Mouse (Mus musculus) midbrain, embryonic 12.5 days (tissue): ENCODE data around the gene Tgm2. TPM values are rescaled to one million over a fixed set of nuclear protein-coding genes. Genes with fewer than 3 reads are reported as not detected.
A peak's percentile ranks its signal among the peaks of the same experiment; 100 is the strongest.

Source experiments
- ATAC-seq: fragments of 200-750 bp; cut with Nextera tagmentation; 2 replicates; pipeline ENCODE4 v1.8.0; 2017; ENCODE audit warnings: low read depth, moderate TSS enrichment, moderate library complexity; ENCODE audit not compliant: low FRiP score
- H3K27ac ChIP-seq: fragments of 300-500 bp; sonication (generic); replicated peaks from 2 replicates; pipeline ENCODE4 v1.5.1; 2016; ENCODE audit warnings: mild to moderate bottlenecking
- H3K27me3 ChIP-seq: fragments of 300-500 bp; sonication (generic); 2 replicates; pipeline ENCODE4 v1.6.1; 2016; ENCODE audit warnings: mild to moderate bottlenecking
- H3K36me3 ChIP-seq: fragments of 300-500 bp; sonication (generic); 2 replicates; pipeline ENCODE4 v1.6.1; 2016
- H3K4me1 ChIP-seq: fragments of 300-500 bp; sonication (generic); 2 replicates; pipeline ENCODE4 v1.6.1; 2016
- H3K4me2 ChIP-seq: fragments of 300-500 bp; sonication (generic); replicated peaks from 2 replicates; pipeline ENCODE4 v1.6.1; 2016; ENCODE audit warnings: mild to moderate bottlenecking, moderate library complexity
- H3K4me3 ChIP-seq: fragments of 300-500 bp; sonication (generic); 2 replicates; pipeline ENCODE4 v1.5.1; 2016; ENCODE audit warnings: mild to moderate bottlenecking
- H3K9ac ChIP-seq: fragments of 300-500 bp; sonication (generic); replicated peaks from 2 replicates; pipeline ENCODE4 v1.6.1; 2016; ENCODE audit warnings: mild to moderate bottlenecking, moderate library complexity
- H3K9me3 ChIP-seq: fragments of 300-500 bp; sonication (generic); 2 replicates; pipeline ENCODE4 v1.6.1; 2016; ENCODE audit warnings: mild to moderate bottlenecking
- WGBS: fragments of 180-500 bp; shearing (Covaris S2); methylation state at CpG from one replicate; pipeline ENCODE4 v1.1.7; 2016; 5-methylcytosine and 5-hydroxymethylcytosine counted together
- polyA plus RNA-seq: library from polyadenylated mRNA; unstranded; fragments of >200 nt; fragmentation: Nextera tagmentation; extraction: Ambion mirVana; gene quantifications from 2 replicates; pipeline ENCODE4 v1.2.1, GENCODE M21; 2016

Tgm2 gene
- polyA plus RNA-seq, 1 experiment from 2014 or later, result 16.2 TPM

- Histone ChIP-seq H3K4me1 (peaks cover 15% of the 10 kb centered on the region), H3K27me3 (0 out of 2 replicates have a peak, but pooled peaks cover 4% of the 10 kb centered on the region), H3K9me3 (0 out of 2 replicates have a peak, but pooled peaks cover 4% of the 10 kb centered on the region), H3K4me2 (no peak overlapping the region), H3K36me3 (no peaks in the 10 kb centered on the region), H3K27ac (0 out of 2 replicates have a peak overlapping the region, but pooled peaks have one; percentile 35), H3K4me3 (no peak overlapping the region), H3K9ac (no peak overlapping the region)
- WGBS, result 29% methylated on average over 6 of the region's 6 CpGs
- peak; percentile 90 for ATAC-seq
Measured at GRCm38 (mm10) chr2:158152685-158153309, 6.6 kb upstream of the Tgm2 start.

GRCm38 (mm10) chr2:158151077-158151476 is 4.8 kb upstream of the Tgm2 start:
- no peak overlapping the region for H3K27ac ChIP-seq
- no peak for ATAC-seq
- H3K27me3 ChIP-seq, result peaks cover 6% of the 10 kb centered on the region; the same call in 1 of the 2 replicates
- H3K4me1 ChIP-seq, result peaks cover 20% of the 10 kb centered on the region
- no peak overlapping the region for H3K4me3 ChIP-seq
- no peak overlapping the region for H3K4me2 ChIP-seq
- no peak overlapping the region for H3K9ac ChIP-seq
- no peaks in the 10 kb centered on the region for H3K36me3 ChIP-seq
- H3K9me3 ChIP-seq, result 0 out of 2 replicates have a peak, but pooled peaks cover 4% of the 10 kb centered on the region
- 96% methylated on average over 3 of the region's 3 CpGs for WGBS

DNA sequence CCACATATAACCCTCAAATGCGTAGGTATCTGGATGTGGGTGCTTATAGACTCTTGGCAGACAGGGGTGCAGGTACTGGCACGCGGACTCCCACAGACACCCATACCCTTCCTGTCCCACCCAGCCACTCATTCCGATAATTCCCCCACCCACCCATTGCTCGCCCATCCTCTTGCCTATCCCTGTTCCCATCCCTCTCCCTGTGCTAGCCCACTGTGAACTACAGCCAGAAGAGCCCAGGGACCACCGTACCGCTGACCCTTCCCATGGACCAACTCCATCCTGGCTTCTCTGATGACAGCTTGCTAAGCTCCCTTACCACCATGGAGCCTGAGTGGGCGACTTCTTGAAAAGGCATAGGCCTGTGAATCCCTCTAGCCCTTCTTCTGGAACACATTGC is 735 bp upstream of the Tgm2 start:
- Histone ChIP-seq H3K27me3 (peaks cover 18% of the 10 kb centered on the region), H3K4me1 (peaks cover 13% of the 10 kb centered on the region), H3K4me2 (no peak overlapping the region), H3K27ac (no peak overlapping the region), H3K9me3 (0 out of 2 replicates have a peak, but pooled peaks cover 4% of the 10 kb centered on the region), H3K4me3 (no peak overlapping the region), H3K9ac (no peak overlapping the region), H3K36me3 (no peaks in the 10 kb centered on the region)
- ATAC-seq, result no peak
- 92% methylated on average over 8 of the region's 8 CpGs for WGBS

DNA sequence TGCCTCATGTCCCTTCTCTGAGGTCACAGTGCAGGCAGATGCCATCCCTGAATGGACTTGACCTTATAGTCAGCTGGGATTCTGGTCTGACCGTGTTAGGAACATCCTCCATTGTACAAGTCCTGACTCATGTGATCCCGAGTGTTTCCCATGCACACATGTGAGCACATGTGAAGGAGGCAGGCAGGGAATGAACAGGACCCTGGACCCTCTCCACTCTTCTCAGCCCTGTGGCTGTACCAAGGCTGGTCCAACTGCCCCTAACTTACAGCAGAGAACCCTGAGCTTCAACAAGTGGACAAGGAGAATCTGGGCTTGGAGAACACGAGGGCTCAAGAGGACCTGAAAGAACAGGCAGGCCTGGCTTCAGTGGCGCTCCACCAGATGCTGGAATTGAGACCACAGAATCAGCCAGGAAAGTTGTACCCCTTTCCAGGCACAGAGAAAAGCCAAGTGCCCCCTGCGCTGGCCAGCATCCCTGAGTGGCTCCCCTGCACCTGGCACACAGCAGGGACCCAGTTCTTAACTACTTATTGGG is 639 bp downstream of the Tgm2 start:
- no peaks in the 10 kb centered on the region for H3K36me3 ChIP-seq
- H3K4me3 ChIP-seq, result no peak overlapping the region; the same call in 1 of the 2 replicates
- no peak overlapping the region for H3K9ac ChIP-seq
- no peak overlapping the region for H3K27ac ChIP-seq
- peaks cover 13% of the 10 kb centered on the region for H3K4me1 ChIP-seq
- H3K27me3 ChIP-seq, result peaks cover 18% of the 10 kb centered on the region
- peak overlapping the region; percentile 57 for H3K4me2 ChIP-seq
- H3K9me3 ChIP-seq, result no peaks in the 10 kb centered on the region
- no peak for ATAC-seq
- 74% methylated on average over 5 of the region's 5 CpGs for WGBS

DNA sequence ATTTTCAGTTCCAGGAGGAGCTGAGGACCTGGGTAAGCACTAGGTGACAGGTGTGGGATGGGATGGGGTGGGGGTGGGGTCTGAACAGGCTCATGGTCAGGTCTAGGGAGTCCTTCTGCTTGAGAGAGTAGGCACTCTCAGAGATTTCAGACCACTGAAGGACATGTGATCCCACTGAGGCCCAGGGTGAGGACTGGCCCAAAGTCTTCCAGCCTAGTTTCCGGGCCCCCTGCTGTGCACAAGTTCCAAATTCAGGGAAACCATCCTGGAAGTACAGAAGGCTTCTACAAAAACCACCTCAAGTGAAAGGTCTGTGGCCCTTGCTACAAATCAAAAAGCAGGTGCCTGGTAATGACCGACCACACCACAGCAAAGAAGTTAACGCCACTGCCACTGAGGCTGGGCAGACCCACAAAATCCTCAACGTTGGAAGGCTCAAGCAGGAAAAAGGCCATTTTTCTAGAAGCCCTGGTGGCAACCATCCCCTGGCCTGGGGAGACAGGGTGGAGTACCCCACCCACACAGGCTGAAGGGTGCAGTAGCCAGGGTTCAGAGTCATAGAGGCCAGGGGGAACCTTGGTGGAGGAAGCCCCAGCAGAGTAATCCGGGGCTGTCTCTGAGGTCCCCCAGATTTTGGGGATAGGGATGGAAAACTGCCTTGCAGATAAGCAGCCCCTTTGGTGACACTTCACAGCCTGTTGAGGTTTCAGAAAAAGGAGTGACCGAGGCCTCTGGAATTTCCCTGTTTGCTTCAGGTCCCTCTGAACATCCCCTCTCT is 1.3 kb downstream of the Tgm2 start:
- Histone ChIP-seq H3K4me1 (peaks cover 13% of the 10 kb centered on the region), H3K36me3 (no peaks in the 10 kb centered on the region), H3K9ac (no peak overlapping the region), H3K27ac (no peak overlapping the region), H3K4me2 (no peak overlapping the region), H3K4me3 (no peak overlapping the region), H3K9me3 (no peaks in the 10 kb centered on the region), H3K27me3 (peaks cover 18% of the 10 kb centered on the region)
- WGBS, result 88% methylated on average over 6 of the region's 6 CpGs
- ATAC-seq, result no peak

DNA sequence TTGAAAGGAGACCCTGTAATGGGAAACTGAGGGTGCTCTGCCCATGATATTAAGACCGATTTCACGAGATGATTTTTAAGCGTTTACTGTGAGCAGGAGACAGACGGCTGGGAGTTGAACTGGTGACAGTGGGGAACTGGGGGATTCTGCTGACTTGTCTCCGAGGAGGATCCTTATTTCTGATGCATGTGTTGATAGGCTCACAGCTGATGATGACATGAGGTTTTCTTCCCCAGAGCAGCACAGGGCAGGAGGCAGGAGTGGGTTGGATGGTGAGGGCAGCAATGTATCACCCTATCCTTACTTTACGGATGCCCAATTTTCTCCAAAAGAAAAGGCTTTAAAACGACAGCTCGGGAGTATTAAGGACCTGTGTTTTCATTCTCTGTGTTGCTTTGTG is 2.0 kb downstream of the Tgm2 start:
- no peaks in the 10 kb centered on the region for H3K9me3 ChIP-seq
- no peak overlapping the region for H3K27ac ChIP-seq
- peaks cover 13% of the 10 kb centered on the region for H3K4me1 ChIP-seq
- no peak overlapping the region for H3K9ac ChIP-seq
- WGBS, result 45% methylated on average over 8 of the region's 8 CpGs
- no peak for ATAC-seq
- H3K4me3 ChIP-seq, result no peak overlapping the region
- H3K27me3 ChIP-seq, result peaks cover 18% of the 10 kb centered on the region
- H3K4me2 ChIP-seq, result no peak overlapping the region
- H3K36me3 ChIP-seq, result no peaks in the 10 kb centered on the region

- Histone ChIP-seq H3K9ac (no peak overlapping the region), H3K27me3 (peaks cover 18% of the 10 kb centered on the region), H3K4me2 (no peak overlapping the region), H3K27ac (no peak overlapping the region), H3K9me3 (no peaks in the 10 kb centered on the region), H3K4me3 (no peak overlapping the region), H3K4me1 (peaks cover 13% of the 10 kb centered on the region), H3K36me3 (no peaks in the 10 kb centered on the region)
- ATAC-seq, result no peak
- WGBS, result 51% methylated on average over 3 of the region's 3 CpGs
Measured at GRCm38 (mm10) chr2:158143816-158144215, 2.4 kb downstream of the Tgm2 start.

GRCm38 (mm10) chr2:158142981-158143380 is 3.3 kb downstream of the Tgm2 start:
- Histone ChIP-seq H3K27ac (no peak overlapping the region), H3K4me3 (no peak overlapping the region), H3K36me3 (no peaks in the 10 kb centered on the region), H3K9me3 (no peaks in the 10 kb centered on the region), H3K4me2 (no peak overlapping the region), H3K27me3 (peaks cover 18% of the 10 kb centered on the region), H3K9ac (no peak overlapping the region), H3K4me1 (peaks cover 13% of the 10 kb centered on the region)
- 80% methylated on average over 18 of the region's 18 CpGs for WGBS
- ATAC-seq, result no peak

DNA sequence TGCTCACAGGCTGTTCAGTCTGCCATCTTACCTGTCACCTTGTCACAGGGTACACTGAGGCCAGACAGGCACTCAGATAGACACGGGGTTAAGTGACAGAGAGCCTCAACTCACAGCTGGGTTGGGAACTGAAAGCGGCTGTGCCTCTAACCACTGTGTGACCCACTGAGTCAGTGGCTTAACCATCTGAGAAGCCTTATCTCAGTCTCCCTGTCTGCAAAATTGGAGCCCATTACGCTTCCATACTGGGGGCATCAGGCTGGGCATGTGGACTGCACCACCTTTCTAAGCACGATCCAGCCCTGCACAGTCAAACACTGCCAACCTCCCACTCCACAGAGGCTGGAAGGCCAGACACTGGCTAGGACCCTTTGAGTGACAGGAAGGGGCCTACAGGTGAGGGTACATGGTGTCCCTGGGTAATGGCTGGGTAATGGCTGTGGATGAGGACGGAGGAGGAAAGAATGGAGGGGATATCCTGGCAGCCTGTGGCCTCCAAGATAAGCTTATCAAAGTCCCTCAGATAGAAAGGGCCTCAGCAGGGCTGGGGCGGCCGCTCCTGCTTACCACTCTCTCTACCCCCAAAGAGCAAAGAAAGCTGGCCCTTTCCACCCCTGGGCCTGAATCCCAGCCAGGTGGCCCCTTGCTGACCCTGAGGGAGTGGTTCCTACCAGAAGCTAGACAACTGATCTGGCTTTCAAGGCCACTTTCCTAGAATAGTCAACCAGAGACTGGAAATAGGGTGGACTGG is 4.4 kb downstream of the Tgm2 start:
- H3K4me2 ChIP-seq, result no peak overlapping the region
- H3K4me1 ChIP-seq, result peaks cover 13% of the 10 kb centered on the region
- no peaks in the 10 kb centered on the region for H3K9me3 ChIP-seq
- H3K27ac ChIP-seq, result no peak overlapping the region
- no peak overlapping the region for H3K4me3 ChIP-seq
- no peak overlapping the region for H3K9ac ChIP-seq
- peaks cover 18% of the 10 kb centered on the region for H3K27me3 ChIP-seq
- no peak for ATAC-seq
- H3K36me3 ChIP-seq, result no peaks in the 10 kb centered on the region
- WGBS, result 84% methylated on average over 7 of the region's 7 CpGs

GRCm38 (mm10) chr2:158141271-158141670 is 5.0 kb downstream of the Tgm2 start:
- Histone ChIP-seq H3K4me1 (peaks cover 10% of the 10 kb centered on the region), H3K4me3 (no peak overlapping the region), H3K27me3 (peaks cover 18% of the 10 kb centered on the region), H3K9me3 (no peaks in the 10 kb centered on the region), H3K27ac (no peak overlapping the region), H3K4me2 (no peak overlapping the region), H3K9ac (no peak overlapping the region), H3K36me3 (no peaks in the 10 kb centered on the region)
- no peak for ATAC-seq
- WGBS, result 63% methylated on average over 7 of the region's 7 CpGs

- Histone ChIP-seq H3K4me1 (0 out of 2 replicates have a peak, but pooled peaks cover 7% of the 10 kb centered on the region), H3K9ac (no peak overlapping the region), H3K4me2 (no peak overlapping the region), H3K27me3 (peaks cover 11% of the 10 kb centered on the region), H3K4me3 (no peak overlapping the region), H3K9me3 (no peaks in the 10 kb centered on the region), H3K27ac (no peak overlapping the region), H3K36me3 (no peaks in the 10 kb centered on the region)
- no peak for ATAC-seq
- 87% methylated on average over 5 of the region's 5 CpGs for WGBS
Measured at GRCm38 (mm10) chr2:158140664-158141063, 5.6 kb downstream of the Tgm2 start.
